Mouse (Mus musculus) spleen, adult 2 months (tissue): ENCODE measurements around the gene Ddx50. TPM values are rescaled to one million over a fixed set of nuclear protein-coding genes. Genes with fewer than 3 reads are reported as not detected.

ENCODE experiments used
- DNase-seq, 2 experiments: peaks; one replicate each; pipeline versions ENCODE4 v3.0.0 to v3.0.0-alpha.2; 2012 to 2021; ENCODE audit warnings: low spot score in 2 of 2, low read depth in 1 of 2
- H3K27ac ChIP-seq: fragments of 200-500 bp; 2 replicates; pipeline ENCODE4 v1.5.1; 2012; ENCODE audit warnings: low read length, inconsistent platforms; ENCODE audit not compliant: insufficient read depth
- H3K27me3 ChIP-seq: fragments of 200-500 bp; 2 replicates; pipeline ENCODE4 v1.6.1; 2012; ENCODE audit warnings: mild to moderate bottlenecking, moderate library complexity, low read length, inconsistent platforms; ENCODE audit not compliant: control insufficient read depth, insufficient read depth
- H3K36me3 ChIP-seq: fragments of 200-500 bp; 2 replicates; pipeline ENCODE4 v1.6.1; 2012; ENCODE audit warnings: mild to moderate bottlenecking, low read length, inconsistent platforms; ENCODE audit not compliant: control insufficient read depth, insufficient read depth
- H3K4me1 ChIP-seq: fragments of 200-500 bp; 2 replicates; pipeline ENCODE4 v1.6.1; 2011; ENCODE audit warnings: inconsistent platforms; ENCODE audit not compliant: control insufficient read depth, insufficient read depth, insufficient read length
- H3K4me3 ChIP-seq: fragments of 200-500 bp; 2 replicates; pipeline ENCODE4 v1.5.1; 2011; ENCODE audit warnings: mild to moderate bottlenecking, inconsistent platforms; ENCODE audit not compliant: insufficient read depth, insufficient read length; ENCODE audit errors: extremely low read depth
- CTCF ChIP-seq: fragments of 200-500 bp; IDR thresholded peaks from 2 replicates; pipeline ENCODE4 v1.5.1; 2011; ENCODE audit warnings: mild to moderate bottlenecking, inconsistent platforms; ENCODE audit not compliant: insufficient read depth, insufficient read length, insufficient replicate concordance; ENCODE audit errors: extremely low read depth
- POLR2A ChIP-seq: fragments of 200-500 bp; IDR thresholded peaks from 2 replicates; pipeline ENCODE4 v1.6.1; 2011; ENCODE audit warnings: low read depth, low read length, inconsistent platforms
- whole genome bisulfite sequencing: fragments of 180-500 bp; shearing (Covaris S2); methylation state at CpG from one replicate; pipeline ENCODE4 v1.1.7; 2018; 5-methylcytosine and 5-hydroxymethylcytosine counted together
- polyA plus RNA-seq: library from polyadenylated mRNA; depleted of rRNA; stranded (reverse); fragments of >200 nt; gene quantifications from 2 replicates; pipeline ENCODE4 v1.2.3, GENCODE M21; 2012; rRNA removed

The Ddx50 gene
- 6.1 and 6.4 TPM in 2 replicates for polyA plus RNA-seq

- peaks cover 2% of the 10 kb centered on the region; the same call in 1 of the 2 replicates for H3K36me3 ChIP-seq
- peak; percentile 45; the same call in 1 of the 2 replicates for TF ChIP-seq POLR2A
- no peak for TF ChIP-seq CTCF
- WGBS, result under 1% methylated on average over 88 of the region's 89 CpGs
- H3K27ac ChIP-seq, result peak within 1 kb of the TSS; percentile 98
- no peaks in the 10 kb centered on the region for H3K27me3 ChIP-seq
- peaks cover 2% of the 10 kb centered on the region; the same call in 1 of the 2 replicates for H3K4me1 ChIP-seq
- peak within 1 kb of the TSS; percentile 98 for H3K4me3 ChIP-seq
- peak; percentile 97 for DNase-seq
Measured at GRCm38 (mm10) chr10:62650881-62651810, at the start of gene Ddx50. Ddx50 (minus strand) TSS chr10:62651218.

GRCm38 (mm10) chr10:62692771-62693170 lies 41.8 kb upstream of the Ddx50 start:
- 86% methylated on average over 8 of the region's 8 CpGs for WGBS

GRCm38 (mm10) chr10:62692244-62692643 lies 41.2 kb upstream of the Ddx50 start:
- no peak for DNase-seq
- Histone ChIP-seq H3K4me1 (no peaks in the 10 kb centered on the region), H3K27ac (no peak overlapping the region), H3K36me3 (no peaks in the 10 kb centered on the region), H3K27me3 (no peaks in the 10 kb centered on the region), H3K4me3 (no peak overlapping the region)
- 91% methylated on average over 3 of the region's 3 CpGs for WGBS
- no peak for TF ChIP-seq CTCF

More at GRCm38 (mm10) chr10:62692771-62693170, 41.8 kb upstream of the Ddx50 start:
- no peak for DNase-seq
- no peak overlapping the region for H3K27ac ChIP-seq
- no peaks in the 10 kb centered on the region for H3K36me3 ChIP-seq
- no peaks in the 10 kb centered on the region for H3K4me1 ChIP-seq
- no peaks in the 10 kb centered on the region for H3K27me3 ChIP-seq
- TF ChIP-seq POLR2A (no peak), CTCF (no peak)
- H3K4me3 ChIP-seq, result no peak overlapping the region

- H3K4me3 ChIP-seq, result no peak overlapping the region
- no peaks in the 10 kb centered on the region for H3K36me3 ChIP-seq
- H3K27me3 ChIP-seq, result no peaks in the 10 kb centered on the region
- no peaks in the 10 kb centered on the region for H3K4me1 ChIP-seq
- 87% methylated on average over 15 of the region's 15 CpGs for WGBS
- no peak for DNase-seq
- H3K27ac ChIP-seq, result no peak overlapping the region
- TF ChIP-seq POLR2A (no peak), CTCF (no peak)
Measured at GRCm38 (mm10) chr10:62687032-62687674, 36.1 kb upstream of the Ddx50 start.

- 60% methylated on average over 5 of the region's 5 CpGs for WGBS
- no peaks in the 10 kb centered on the region for H3K27me3 ChIP-seq
- no peaks in the 10 kb centered on the region for H3K4me1 ChIP-seq
- peak in 1 of 2 experiments; percentile 18 for DNase-seq
- peak; percentile 9; the same call in 1 of the 2 replicates for TF ChIP-seq CTCF
- TF ChIP-seq POLR2A, result no peak
- H3K27ac ChIP-seq, result no peak overlapping the region
- no peaks in the 10 kb centered on the region for H3K36me3 ChIP-seq
- H3K4me3 ChIP-seq, result no peak overlapping the region
Measured at GRCm38 (mm10) chr10:62683043-62683442, 32.0 kb upstream of the Ddx50 start.

GRCm38 (mm10) chr10:62679833-62680232 lies 28.8 kb upstream of the Ddx50 start:
- no peaks in the 10 kb centered on the region for H3K36me3 ChIP-seq
- no peaks in the 10 kb centered on the region for H3K27me3 ChIP-seq
- 63% methylated on average over 1 of the region's 1 CpGs for WGBS
- no peak overlapping the region for H3K27ac ChIP-seq
- DNase-seq, result no peak
- no peak overlapping the region for H3K4me3 ChIP-seq
- TF ChIP-seq POLR2A (no peak), CTCF (no peak)
- no peaks in the 10 kb centered on the region for H3K4me1 ChIP-seq
